Mouse (Mus musculus): Measurements from ENCODE around the gene Grik5.

GRCm38 (mm10) chr7:25099581-25099980 lies 27.4 kb upstream of the Grik5 start:
- peak; percentile 9; the same call in 1 of the 2 replicates for TF ChIP-seq CTCF (IDR thresholded peaks at IDR 0.05; ENCODE audit: control insufficient read depth, insufficient read depth, low read length)
- no peak for TF ChIP-seq POLR2A (IDR thresholded peaks at IDR 0.05; ENCODE audit: borderline replicate concordance, control insufficient read depth, low read depth, low read length)
